Mouse (Mus musculus): ENCODE results near the gene Gm6526. TPM values are rescaled to one million over a fixed set of nuclear protein-coding genes. Genes with fewer than 3 reads are reported as not detected.
"Not testable (repeated sequence)": the region's sequence is repeated elsewhere in the genome, so short reads cannot be mapped to it uniquely, and the experiment has no call there.

The Gm6526 gene
- polyA plus RNA-seq (2015; fragmentation: Nextera tagmentation; extraction: Ambion mirVana) = not detected in 2 replicates

DNA sequence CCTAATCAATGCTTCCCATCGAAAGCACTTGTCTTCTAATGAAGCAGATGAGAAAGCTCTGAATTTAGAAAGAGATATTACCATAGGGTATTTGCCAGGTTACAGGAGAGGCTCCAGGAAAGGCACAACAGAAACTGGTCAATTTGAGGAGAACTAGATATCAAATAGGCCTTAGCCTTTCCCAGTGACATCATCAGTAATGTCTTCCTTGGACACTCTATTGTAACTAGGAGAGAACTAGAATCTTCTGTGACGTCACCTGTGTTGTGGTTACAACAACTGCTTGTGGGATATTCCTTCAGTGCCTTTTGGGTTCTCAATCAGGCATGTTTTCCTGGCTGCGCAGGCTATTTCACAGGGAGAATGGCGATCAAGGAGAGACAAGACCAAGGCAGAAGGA is at the start of gene Gm6526:
Gene Gm6526 (plus strand): TSS at position 301 of the 400 bp plus-strand sequence.
- not testable (repeated sequence) for ATAC-seq; H3K9ac ChIP-seq (ENCODE audit: low read depth, low read length); H3K36me3 ChIP-seq (ENCODE audit: control insufficient read depth, insufficient read depth, low read length); H3K4me1 ChIP-seq (ENCODE audit: control insufficient read depth, insufficient read depth, low read length); H3K27me3 ChIP-seq (replicated peaks; ENCODE audit: control insufficient read depth, insufficient read depth, low read length); H3K27ac ChIP-seq (ENCODE audit: low read length); H3K4me2 ChIP-seq (ENCODE audit: low read depth, low read length); H3K9me3 ChIP-seq (ENCODE audit: control insufficient read depth, low read length); H3K4me3 ChIP-seq (ENCODE audit: low read length)
- 82% methylated on average over 4 of the region's 4 CpGs for WGBS

- WGBS = 96% methylated on average over 2 of the region's 3 CpGs
- not testable (repeated sequence) for H3K9ac ChIP-seq (ENCODE audit: low read depth, low read length); H3K36me3 ChIP-seq (ENCODE audit: control insufficient read depth, insufficient read depth, low read length)
Observed at GRCm38 (mm10) chr14:43727385-43727784, 20.3 kb upstream of the Gm6526 start, which contains the start of gene Gm16506. TSS of gene Gm16506 (minus strand) at chr14:43727485.

DNA sequence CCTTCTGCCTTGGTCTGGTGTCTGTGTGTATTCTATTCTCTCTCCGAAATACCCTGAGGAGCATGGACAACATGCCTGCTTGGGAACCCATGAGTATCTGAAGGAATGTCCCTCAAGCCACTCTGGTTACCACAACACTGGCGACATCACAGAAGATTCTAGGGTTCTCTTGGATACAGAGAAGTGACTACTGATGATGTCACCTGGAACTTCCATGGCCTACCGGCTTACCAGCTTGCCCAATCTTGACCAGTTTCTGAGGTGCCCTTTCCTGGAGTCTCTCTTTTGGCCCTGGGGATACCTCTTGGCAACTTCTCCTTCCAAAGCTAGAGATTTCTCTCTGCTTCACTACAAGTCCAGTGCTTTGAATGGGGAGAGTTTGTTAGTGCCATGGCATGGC is 37.0 kb downstream of the Gm6526 start, which contains the start of gene Gm8180:
Gene Gm8180 (minus strand): TSS at position 101 of the 400 bp plus-strand sequence.
- not testable (repeated sequence) for H3K4me3 ChIP-seq (ENCODE audit: low read length); H3K36me3 ChIP-seq (ENCODE audit: control insufficient read depth, insufficient read depth, low read length); H3K4me1 ChIP-seq (ENCODE audit: control insufficient read depth, insufficient read depth, low read length); H3K9me3 ChIP-seq (ENCODE audit: control insufficient read depth, low read length); ATAC-seq; H3K27ac ChIP-seq (ENCODE audit: low read length); H3K9ac ChIP-seq (ENCODE audit: low read depth, low read length); H3K27me3 ChIP-seq (replicated peaks; ENCODE audit: control insufficient read depth, insufficient read depth, low read length); H3K4me2 ChIP-seq (ENCODE audit: low read depth, low read length)
- 85% methylated on average over 3 of the region's 3 CpGs for WGBS

More at GRCm38 (mm10) chr14:43727385-43727784, 20.3 kb upstream of the Gm6526 start, which contains the start of gene Gm16506:
- not testable (repeated sequence) for H3K9me3 ChIP-seq (ENCODE audit: control insufficient read depth, low read length); H3K4me2 ChIP-seq (ENCODE audit: low read depth, low read length); H3K27ac ChIP-seq (ENCODE audit: low read length); H3K4me1 ChIP-seq (ENCODE audit: control insufficient read depth, insufficient read depth, low read length); ATAC-seq; H3K27me3 ChIP-seq (replicated peaks; ENCODE audit: control insufficient read depth, insufficient read depth, low read length); H3K4me3 ChIP-seq (ENCODE audit: low read length)

DNA sequence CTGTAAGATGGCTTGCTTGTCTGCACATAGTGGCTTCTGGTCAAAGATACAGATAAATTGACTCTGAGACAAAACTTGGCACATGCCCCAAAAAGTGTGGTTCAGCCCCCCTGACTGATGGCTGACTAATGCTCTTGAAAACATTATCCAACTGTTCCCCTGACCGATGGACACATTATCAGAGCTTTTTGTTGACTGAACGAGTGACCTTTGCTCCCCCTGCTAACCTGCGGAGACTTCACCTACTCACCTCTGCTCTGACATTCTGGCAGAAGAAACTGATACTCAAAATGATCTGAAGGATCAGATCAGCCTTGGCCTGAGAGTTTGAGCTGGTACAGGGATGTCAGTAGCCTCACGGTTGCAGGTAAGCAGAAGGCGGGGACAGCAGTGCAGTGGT is 46.1 kb downstream of the Gm6526 start:
- H3K4me1 ChIP-seq (ENCODE audit: control insufficient read depth, insufficient read depth, low read length); H3K27me3 ChIP-seq (replicated peaks; ENCODE audit: control insufficient read depth, insufficient read depth, low read length); ATAC-seq; H3K4me3 ChIP-seq (ENCODE audit: low read length); H3K9ac ChIP-seq (ENCODE audit: low read depth, low read length); H3K27ac ChIP-seq (ENCODE audit: low read length); H3K9me3 ChIP-seq (ENCODE audit: control insufficient read depth, low read length); H3K4me2 ChIP-seq (ENCODE audit: low read depth, low read length); H3K36me3 ChIP-seq (ENCODE audit: control insufficient read depth, insufficient read depth, low read length): not testable (repeated sequence)
- 40% methylated on average over 5 of the region's 5 CpGs for WGBS

GRCm38 (mm10) chr14:43796069-43796904 is 48.6 kb downstream of the Gm6526 start:
- Histone ChIP-seq H3K4me1 (ENCODE audit: control insufficient read depth, insufficient read depth, low read length) (no peaks in the 10 kb centered on the region), H3K27me3 (replicated peaks; ENCODE audit: control insufficient read depth, insufficient read depth, low read length) (no peaks in the 10 kb centered on the region), H3K9me3 (ENCODE audit: control insufficient read depth, low read length) (no peaks in the 10 kb centered on the region), H3K9ac (ENCODE audit: low read depth, low read length) (no peak overlapping the region), H3K4me2 (ENCODE audit: low read depth, low read length) (peak overlapping the region; percentile 23; the same call in 1 of the 2 replicates), H3K27ac (ENCODE audit: low read length) (no peak overlapping the region), H3K36me3 (ENCODE audit: control insufficient read depth, insufficient read depth, low read length) (no peaks in the 10 kb centered on the region), H3K4me3 (ENCODE audit: low read length) (no peak overlapping the region)
- ATAC-seq = peak; percentile 53; the same call in 1 of the 2 replicates
- 21% methylated on average over 14 of the region's 14 CpGs for WGBS

DNA sequence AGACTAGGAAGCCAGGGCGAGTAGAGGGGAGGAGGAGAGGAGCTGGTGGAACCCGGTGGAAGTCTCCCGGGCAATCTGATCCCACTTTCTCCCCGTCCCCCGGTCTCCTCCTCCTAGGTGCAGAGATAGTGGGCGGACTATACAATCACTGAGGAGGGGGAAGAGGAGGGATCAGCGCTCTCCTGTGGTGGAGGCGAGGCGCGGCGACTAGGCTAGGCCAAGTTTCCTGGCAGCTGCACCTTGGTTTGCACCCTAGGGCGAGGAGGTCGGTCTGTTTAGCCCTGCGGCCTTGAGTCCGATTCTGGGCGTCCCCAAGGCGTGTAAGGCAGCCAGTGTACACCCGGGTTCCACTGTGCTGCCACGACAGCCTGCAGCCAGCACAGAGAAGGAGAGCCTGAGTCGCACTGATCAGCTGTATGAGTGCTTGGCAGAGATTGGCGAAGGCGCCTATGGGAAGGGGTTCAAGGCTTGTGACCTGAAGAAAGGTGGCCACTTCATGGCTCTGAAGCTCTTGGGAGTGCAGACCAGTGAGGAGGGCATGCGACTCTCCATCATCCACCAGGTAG is 49.3 kb downstream of the Gm6526 start:
- WGBS = 14% methylated on average over 22 of the region's 23 CpGs
- H3K27ac ChIP-seq (ENCODE audit: low read length); H3K9ac ChIP-seq (ENCODE audit: low read depth, low read length); H3K4me3 ChIP-seq (ENCODE audit: low read length); H3K36me3 ChIP-seq (ENCODE audit: control insufficient read depth, insufficient read depth, low read length); H3K9me3 ChIP-seq (ENCODE audit: control insufficient read depth, low read length); H3K4me1 ChIP-seq (ENCODE audit: control insufficient read depth, insufficient read depth, low read length); H3K27me3 ChIP-seq (replicated peaks; ENCODE audit: control insufficient read depth, insufficient read depth, low read length): not testable (repeated sequence)
- peak; percentile 79 for ATAC-seq
- peak overlapping the region; percentile 23; the same call in 1 of the 2 replicates for H3K4me2 ChIP-seq (ENCODE audit: low read depth, low read length)

GRCm38 (mm10) chr14:43804435-43804834 is 56.8 kb downstream of the Gm6526 start:
- WGBS = 16% methylated on average over 7 of the region's 7 CpGs
- H3K4me1 ChIP-seq (ENCODE audit: control insufficient read depth, insufficient read depth, low read length); ATAC-seq: not testable (repeated sequence)

More at GRCm38 (mm10) chr14:43804435-43804834, 56.8 kb downstream of the Gm6526 start:
- H3K9ac ChIP-seq (ENCODE audit: low read depth, low read length); H3K27ac ChIP-seq (ENCODE audit: low read length); H3K9me3 ChIP-seq (ENCODE audit: control insufficient read depth, low read length); H3K4me2 ChIP-seq (ENCODE audit: low read depth, low read length); H3K4me3 ChIP-seq (ENCODE audit: low read length); H3K27me3 ChIP-seq (replicated peaks; ENCODE audit: control insufficient read depth, insufficient read depth, low read length); H3K36me3 ChIP-seq (ENCODE audit: control insufficient read depth, insufficient read depth, low read length): not testable (repeated sequence)

Other genes starting within 250 kb of the Gm6526 start
- gene Gm5799, start 204.3 kb upstream of the Gm6526 start, polyA plus RNA-seq (2015; fragmentation: Nextera tagmentation; extraction: Ambion mirVana) = not detected in 2 replicates
- gene Gm17654, start 168.7 kb upstream of the Gm6526 start, polyA plus RNA-seq (2015; fragmentation: Nextera tagmentation; extraction: Ambion mirVana) = not detected in 2 replicates
- not detected in 2 replicates for gene Gm10375, start 139.9 kb upstream of the Gm6526 start, polyA plus RNA-seq (2015; fragmentation: Nextera tagmentation; extraction: Ambion mirVana)
- gene Gm8165, start 70.7 kb upstream of the Gm6526 start, polyA plus RNA-seq (2015; fragmentation: Nextera tagmentation; extraction: Ambion mirVana) = not detected in 2 replicates
- gene Gm7324, start 50.0 kb upstream of the Gm6526 start, polyA plus RNA-seq (2015; fragmentation: Nextera tagmentation; extraction: Ambion mirVana) = 0.62 and 0.88 TPM in 2 replicates
- gene Gm16506, start 20.4 kb upstream of the Gm6526 start, polyA plus RNA-seq (2015; fragmentation: Nextera tagmentation; extraction: Ambion mirVana) = not detected in 2 replicates
- not detected in 2 replicates for gene Gm8180, start 36.9 kb downstream of the Gm6526 start, polyA plus RNA-seq (2015; fragmentation: Nextera tagmentation; extraction: Ambion mirVana)
- gene Ear1, start 127.7 kb downstream of the Gm6526 start, polyA plus RNA-seq (2015; fragmentation: Nextera tagmentation; extraction: Ambion mirVana) = 0.20 TPM in 1 of 2 replicates, not detected in the other
- not detected in 2 replicates for gene Ear10, start 175.7 kb downstream of the Gm6526 start, polyA plus RNA-seq (2015; fragmentation: Nextera tagmentation; extraction: Ambion mirVana)
- 6.8 and 8.0 TPM in 2 replicates for gene Gm8113, start 177.5 kb downstream of the Gm6526 start, polyA plus RNA-seq (2015; fragmentation: Nextera tagmentation; extraction: Ambion mirVana)
- not detected in 2 replicates for gene Ang5, start 209.2 kb downstream of the Gm6526 start, polyA plus RNA-seq (2015; fragmentation: Nextera tagmentation; extraction: Ambion mirVana)

Data from intestine, embryonic 16.5 days (tissue).